Mouse (Mus musculus): ENCODE measurements at regions not wholly inside any gene's neighbourhood (a gene's known extent, or its start where the extent isn't known, plus 50 kb on each side); places are given as distances from the start of the nearest gene placed in this dataset.
A peak's percentile ranks its signal among the peaks of the same experiment; 100 is the strongest.

GRCm38 (mm10) chr8:76038526-76038925 lies 590.0 kb downstream of the Iqcm start:
- H3K36me3 ChIP-seq (ENCODE audit: control insufficient read depth, insufficient read depth): no peaks in the 10 kb centered on the region
- no peaks in the 10 kb centered on the region for H3K9me3 ChIP-seq (ENCODE audit: control insufficient read depth, low read length)
- H3K4me2 ChIP-seq (ENCODE audit: low read length): no peak overlapping the region
- no peak overlapping the region for H3K4me3 ChIP-seq (replicated peaks; ENCODE audit: low read length)
- H3K4me1 ChIP-seq (replicated peaks; ENCODE audit: control insufficient read depth, insufficient read depth, low read length): no peaks in the 10 kb centered on the region
- WGBS: 61% methylated on average over 1 of the region's 1 CpGs
- H3K27me3 ChIP-seq (replicated peaks; ENCODE audit: control insufficient read depth, insufficient read depth, low read length): no peaks in the 10 kb centered on the region
- ATAC-seq: no peak
- H3K27ac ChIP-seq (ENCODE audit: low read length): no peak overlapping the region
- H3K9ac ChIP-seq (replicated peaks; ENCODE audit: low read depth, low read length): no peak overlapping the region

GRCm38 (mm10) chr8:76052003-76052402 lies 603.5 kb downstream of the Iqcm start:
- Histone ChIP-seq H3K27me3 (replicated peaks; ENCODE audit: control insufficient read depth, insufficient read depth, low read length) (no peaks in the 10 kb centered on the region), H3K36me3 (ENCODE audit: control insufficient read depth, insufficient read depth) (no peaks in the 10 kb centered on the region), H3K4me2 (ENCODE audit: low read length) (no peak overlapping the region), H3K4me3 (replicated peaks; ENCODE audit: low read length) (no peak overlapping the region), H3K9me3 (ENCODE audit: control insufficient read depth, low read length) (no peaks in the 10 kb centered on the region), H3K27ac (ENCODE audit: low read length) (peak overlapping the region; percentile 10; the same call in 1 of the 2 replicates), H3K4me1 (replicated peaks; ENCODE audit: control insufficient read depth, insufficient read depth, low read length) (no peaks in the 10 kb centered on the region; the same call in 1 of the 2 replicates), H3K9ac (replicated peaks; ENCODE audit: low read depth, low read length) (no peak overlapping the region)
- 58% methylated on average over 4 of the region's 4 CpGs for WGBS
- ATAC-seq: peak; percentile 82

- Histone ChIP-seq H3K9me3 (ENCODE audit: control insufficient read depth, low read length) (no peaks in the 10 kb centered on the region), H3K4me3 (replicated peaks; ENCODE audit: low read length) (no peak overlapping the region), H3K27ac (ENCODE audit: low read length) (no peak overlapping the region), H3K27me3 (replicated peaks; ENCODE audit: control insufficient read depth, insufficient read depth, low read length) (peaks cover 11% of the 10 kb centered on the region), H3K4me1 (replicated peaks; ENCODE audit: control insufficient read depth, insufficient read depth, low read length) (no peaks in the 10 kb centered on the region), H3K36me3 (ENCODE audit: control insufficient read depth, insufficient read depth) (no peaks in the 10 kb centered on the region), H3K9ac (replicated peaks; ENCODE audit: low read depth, low read length) (no peak overlapping the region), H3K4me2 (ENCODE audit: low read length) (no peak overlapping the region)
- no peak for ATAC-seq
- WGBS: 9% methylated on average over 2 of the region's 2 CpGs
These were observed 619.2 kb downstream of the Iqcm start for GRCm38 (mm10) chr8:76067721-76068120.

- no peak overlapping the region for H3K4me2 ChIP-seq (ENCODE audit: low read length)
- ATAC-seq: peak; percentile 88
These were observed 624.3 kb downstream of the Iqcm start for GRCm38 (mm10) chr8:76072671-76073351.

GRCm38 (mm10) chr8:76120587-76121145 lies 672.2 kb downstream of the Iqcm start:
- no peak overlapping the region for H3K27ac ChIP-seq (ENCODE audit: low read length)
- ATAC-seq: no peak
- no peaks in the 10 kb centered on the region for H3K36me3 ChIP-seq (ENCODE audit: control insufficient read depth, insufficient read depth)
- no peaks in the 10 kb centered on the region for H3K9me3 ChIP-seq (ENCODE audit: control insufficient read depth, low read length)
- no peak overlapping the region for H3K4me2 ChIP-seq (ENCODE audit: low read length)
- H3K9ac ChIP-seq (replicated peaks; ENCODE audit: low read depth, low read length): no peak overlapping the region
- H3K27me3 ChIP-seq (replicated peaks; ENCODE audit: control insufficient read depth, insufficient read depth, low read length): no peaks in the 10 kb centered on the region
- no peak overlapping the region for H3K4me3 ChIP-seq (replicated peaks; ENCODE audit: low read length)
- no peaks in the 10 kb centered on the region for H3K4me1 ChIP-seq (replicated peaks; ENCODE audit: control insufficient read depth, insufficient read depth, low read length)
- WGBS: 86% methylated on average over 4 of the region's 4 CpGs

More at GRCm38 (mm10) chr8:76072671-76073351, 624.3 kb downstream of the Iqcm start:
- no peaks in the 10 kb centered on the region for H3K36me3 ChIP-seq (ENCODE audit: control insufficient read depth, insufficient read depth)
- H3K4me1 ChIP-seq (replicated peaks; ENCODE audit: control insufficient read depth, insufficient read depth, low read length): no peaks in the 10 kb centered on the region
- H3K4me3 ChIP-seq (replicated peaks; ENCODE audit: low read length): no peak overlapping the region
- H3K27me3 ChIP-seq (replicated peaks; ENCODE audit: control insufficient read depth, insufficient read depth, low read length): peaks cover 12% of the 10 kb centered on the region
- H3K9ac ChIP-seq (replicated peaks; ENCODE audit: low read depth, low read length): no peak overlapping the region
- 5% methylated on average over 3 of the region's 3 CpGs for WGBS
- no peaks in the 10 kb centered on the region for H3K9me3 ChIP-seq (ENCODE audit: control insufficient read depth, low read length)
- no peak overlapping the region for H3K27ac ChIP-seq (ENCODE audit: low read length)

GRCm38 (mm10) chr8:76127486-76127885 lies 679.0 kb downstream of the Iqcm start:
- Histone ChIP-seq H3K4me2 (ENCODE audit: low read length) (no peak overlapping the region), H3K9ac (replicated peaks; ENCODE audit: low read depth, low read length) (no peak overlapping the region), H3K27me3 (replicated peaks; ENCODE audit: control insufficient read depth, insufficient read depth, low read length) (no peaks in the 10 kb centered on the region), H3K9me3 (ENCODE audit: control insufficient read depth, low read length) (no peaks in the 10 kb centered on the region), H3K27ac (ENCODE audit: low read length) (no peak overlapping the region), H3K4me1 (replicated peaks; ENCODE audit: control insufficient read depth, insufficient read depth, low read length) (no peaks in the 10 kb centered on the region), H3K4me3 (replicated peaks; ENCODE audit: low read length) (no peak overlapping the region), H3K36me3 (ENCODE audit: control insufficient read depth, insufficient read depth) (no peaks in the 10 kb centered on the region)
- 68% methylated on average over 2 of the region's 2 CpGs for WGBS
- no peak for ATAC-seq

GRCm38 (mm10) chr8:76137219-76137618 lies 688.7 kb downstream of the Iqcm start:
- Histone ChIP-seq H3K9ac (replicated peaks; ENCODE audit: low read depth, low read length) (no peak overlapping the region), H3K9me3 (ENCODE audit: control insufficient read depth, low read length) (no peaks in the 10 kb centered on the region), H3K4me2 (ENCODE audit: low read length) (no peak overlapping the region), H3K4me3 (replicated peaks; ENCODE audit: low read length) (no peak overlapping the region), H3K27me3 (replicated peaks; ENCODE audit: control insufficient read depth, insufficient read depth, low read length) (no peaks in the 10 kb centered on the region), H3K36me3 (ENCODE audit: control insufficient read depth, insufficient read depth) (no peaks in the 10 kb centered on the region), H3K27ac (ENCODE audit: low read length) (no peak overlapping the region), H3K4me1 (replicated peaks; ENCODE audit: control insufficient read depth, insufficient read depth, low read length) (no peaks in the 10 kb centered on the region)
- WGBS: 56% methylated on average over 4 of the region's 4 CpGs
- peak; percentile 85 for ATAC-seq

GRCm38 (mm10) chr8:76148681-76149080 lies 700.2 kb downstream of the Iqcm start:
- 79% methylated on average over 4 of the region's 4 CpGs for WGBS
- no peaks in the 10 kb centered on the region for H3K36me3 ChIP-seq (ENCODE audit: control insufficient read depth, insufficient read depth)
- H3K27ac ChIP-seq (ENCODE audit: low read length): no peak overlapping the region
- no peaks in the 10 kb centered on the region for H3K9me3 ChIP-seq (ENCODE audit: control insufficient read depth, low read length)
- no peak for ATAC-seq
- no peaks in the 10 kb centered on the region for H3K27me3 ChIP-seq (replicated peaks; ENCODE audit: control insufficient read depth, insufficient read depth, low read length)
- H3K9ac ChIP-seq (replicated peaks; ENCODE audit: low read depth, low read length): no peak overlapping the region
- H3K4me1 ChIP-seq (replicated peaks; ENCODE audit: control insufficient read depth, insufficient read depth, low read length): no peaks in the 10 kb centered on the region
- no peak overlapping the region for H3K4me3 ChIP-seq (replicated peaks; ENCODE audit: low read length)
- no peak overlapping the region for H3K4me2 ChIP-seq (ENCODE audit: low read length)

- no peak for ATAC-seq
- Histone ChIP-seq H3K27me3 (replicated peaks; ENCODE audit: control insufficient read depth, insufficient read depth, low read length) (no peaks in the 10 kb centered on the region), H3K27ac (ENCODE audit: low read length) (no peak overlapping the region), H3K9ac (replicated peaks; ENCODE audit: low read depth, low read length) (no peak overlapping the region), H3K9me3 (ENCODE audit: control insufficient read depth, low read length) (no peaks in the 10 kb centered on the region), H3K36me3 (ENCODE audit: control insufficient read depth, insufficient read depth) (no peaks in the 10 kb centered on the region), H3K4me2 (ENCODE audit: low read length) (no peak overlapping the region), H3K4me3 (replicated peaks; ENCODE audit: low read length) (no peak overlapping the region), H3K4me1 (replicated peaks; ENCODE audit: control insufficient read depth, insufficient read depth, low read length) (no peaks in the 10 kb centered on the region)
- WGBS: 88% methylated on average over 3 of the region's 3 CpGs
These were observed 716.7 kb upstream of the Nr3c2 start for GRCm38 (mm10) chr8:76182520-76182919.

Measured in forebrain, embryonic 16.5 days (tissue).